Mouse (Mus musculus): ENCODE measurements around the gene Got2.

The Got2 gene

GRCm38 (mm10) chr8:95818211-95818610 is 70.1 kb downstream of the Got2 start:
- no peak for DNase-seq (ENCODE audit: low read depth)

- no peak for DNase-seq (ENCODE audit: low read depth)
Observed at GRCm38 (mm10) chr8:95817597-95817996, 70.8 kb downstream of the Got2 start.

- DNase-seq (ENCODE audit: low read depth): no peak
Observed at GRCm38 (mm10) chr8:95816044-95816708, 72.2 kb downstream of the Got2 start.

Measured in c-Kit-positive CD71-negative TER-119-negative erythroid progenitor cells, embryonic 14.5 days (primary cell).